Mouse (Mus musculus): Measurements from ENCODE around the gene Psmd9. TPM values are rescaled to one million over a fixed set of nuclear protein-coding genes. Genes with fewer than 3 reads are reported as not detected.

Psmd9 gene
- polyA plus RNA-seq, 2 experiments from 2014 or later = 31.6 to 42.2 TPM

Other genes with a start within 250 kb of the Psmd9 start
- gene Kdm2b, start 179.6 kb upstream of the Psmd9 start, polyA plus RNA-seq (2017; shearing (Covaris generic)) = 10 to 100 TPM; 28.2 to 43.2 TPM
- 1 to 10 TPM; 8.1 to 9.4 TPM for gene Orai1, start 154.3 kb upstream of the Psmd9 start, polyA plus RNA-seq (2017; shearing (Covaris generic))
- 1 to 10 TPM; 3.2 to 4.9 TPM for gene Morn3, start 122.4 kb upstream of the Psmd9 start, polyA plus RNA-seq (2017; shearing (Covaris generic))
- 1 to 10 TPM; 2.2 to 2.3 TPM for gene Tmem120b, start 101.0 kb upstream of the Psmd9 start, polyA plus RNA-seq (2017; shearing (Covaris generic))
- 10 to 100 TPM; 54.3 to 75.1 TPM for gene Rhof, start 36.7 kb upstream of the Psmd9 start, polyA plus RNA-seq (2017; shearing (Covaris generic))
- 10 to 100 TPM; 12.5 to 12.9 TPM for gene Setd1b, start 27.2 kb upstream of the Psmd9 start, polyA plus RNA-seq (2017; shearing (Covaris generic))
- not detected for gene Hpd, start 13.3 kb downstream of the Psmd9 start, polyA plus RNA-seq (2017; shearing (Covaris generic))
- gene Wdr66, start 82.7 kb downstream of the Psmd9 start, polyA plus RNA-seq (2017; shearing (Covaris generic)) = 1 to 10 TPM in 1 of 2 experiments, under 1 TPM in 1; 0.54 to 1.4 TPM
- gene Bcl7a, start 174.4 kb downstream of the Psmd9 start, polyA plus RNA-seq (2017; shearing (Covaris generic)) = 1 to 10 TPM; 5.3 to 6.0 TPM
- 10 to 100 TPM; 14.7 to 17.5 TPM for gene Mlxip, start 225.4 kb downstream of the Psmd9 start, polyA plus RNA-seq (2017; shearing (Covaris generic))